Mouse (Mus musculus) kidney, adult 9 months (tissue): Measurements from ENCODE around the gene Cck.

Source experiments
- DNase-seq: peaks from one replicate; pipeline ENCODE4 v3.0.0; 2022

Cck gene

DNA sequence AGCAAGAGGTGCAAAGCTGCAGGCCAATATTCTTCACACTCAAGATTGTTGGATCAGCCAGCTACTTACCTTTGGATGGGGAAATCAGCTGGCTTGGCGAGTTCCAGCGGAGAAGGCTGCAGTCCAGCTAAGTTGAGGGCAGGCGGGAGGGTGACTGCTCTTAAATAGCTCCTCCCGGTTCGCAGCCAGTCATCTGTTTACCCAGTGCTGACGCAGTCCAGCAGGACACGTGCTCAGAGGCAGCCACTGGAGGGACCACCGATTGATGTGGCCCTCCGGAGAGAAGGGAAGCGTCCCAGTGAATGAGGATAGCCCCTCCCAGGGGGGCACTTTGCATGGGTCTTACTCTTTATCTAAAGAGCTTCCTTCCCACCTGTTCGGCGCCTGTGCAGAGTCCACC, at the start of gene Cck:
TSS of gene Cck (minus strand) at position 166 of the 400 bp plus-strand sequence.
- no peak for DNase-seq

DNA sequence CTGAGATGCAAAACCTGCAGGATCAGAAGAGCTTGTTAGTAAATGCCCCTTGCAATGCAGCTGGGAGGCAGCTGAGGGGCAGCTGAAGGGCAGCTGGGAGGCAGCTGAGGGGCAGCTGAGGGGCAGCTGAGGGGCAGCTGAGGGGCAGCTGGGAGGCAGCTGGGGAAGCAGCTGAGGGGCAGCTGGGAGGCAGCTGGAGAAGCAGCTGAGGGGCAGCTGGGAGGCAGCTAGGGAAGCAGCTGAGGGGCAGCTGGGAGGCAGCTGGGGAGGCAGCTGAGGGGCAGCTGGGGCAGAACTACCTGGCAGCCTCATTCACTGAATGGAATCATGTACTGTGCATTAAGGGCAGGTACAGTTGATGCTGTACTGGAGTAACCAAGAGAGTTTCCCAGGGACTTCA, 46.0 kb upstream of the Cck start:
- DNase-seq, result no peak

DNA sequence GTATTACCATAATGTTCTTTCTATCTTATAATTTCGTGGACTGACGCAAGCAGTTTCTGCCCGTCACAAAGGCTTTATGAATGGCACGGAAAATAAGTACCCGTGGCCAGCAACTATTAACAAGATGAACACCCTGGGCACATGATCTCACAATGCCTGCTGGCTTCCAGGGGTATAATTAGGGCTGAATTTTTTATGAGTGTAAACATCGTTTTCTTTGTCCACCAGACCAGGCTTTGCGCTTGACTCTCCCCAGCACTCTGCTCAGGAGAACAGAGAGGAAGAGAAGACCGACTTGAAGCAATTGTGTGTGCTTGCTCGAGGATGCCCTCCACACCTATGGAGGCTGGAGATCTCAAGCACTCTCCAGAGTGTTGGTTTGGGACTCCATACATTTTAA, 37.1 kb upstream of the Cck start:
- DNase-seq, result no peak

DNA sequence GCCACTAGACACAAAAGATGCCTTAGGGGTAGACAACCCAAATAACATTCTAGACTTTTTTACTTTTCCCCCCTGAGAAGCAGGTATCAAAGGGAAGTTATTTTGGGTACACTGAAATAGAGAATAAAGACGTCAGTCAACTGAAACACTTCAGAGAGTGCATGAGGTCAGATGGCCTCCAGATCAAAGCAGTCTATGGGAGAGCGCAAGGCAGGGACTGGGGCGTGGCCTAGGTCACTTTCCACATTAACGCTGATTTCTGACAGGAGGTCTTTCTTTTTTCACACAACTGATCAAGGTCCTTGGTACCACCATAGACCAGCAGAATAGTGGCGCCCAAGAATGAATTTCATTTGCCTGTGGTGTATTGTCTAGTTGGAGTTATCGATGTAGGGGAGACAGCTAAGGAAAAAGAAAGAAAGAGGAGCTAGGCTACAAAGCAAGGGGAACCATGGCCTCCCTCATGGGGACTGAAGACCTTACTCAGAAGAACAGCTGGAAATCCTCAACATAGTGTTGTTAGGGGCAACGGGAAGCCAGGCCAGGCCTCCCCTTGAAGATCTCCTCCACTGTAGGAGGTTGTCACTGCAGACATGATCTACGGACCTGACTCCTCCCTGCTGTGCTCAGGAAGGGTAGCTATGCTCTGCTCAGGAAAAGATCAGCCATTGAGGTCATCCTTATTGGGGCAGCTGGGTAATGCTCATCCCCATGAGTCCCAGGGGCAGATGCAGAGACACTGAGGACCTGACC, 33.3 kb upstream of the Cck start:
- DNase-seq, result no peak

DNA sequence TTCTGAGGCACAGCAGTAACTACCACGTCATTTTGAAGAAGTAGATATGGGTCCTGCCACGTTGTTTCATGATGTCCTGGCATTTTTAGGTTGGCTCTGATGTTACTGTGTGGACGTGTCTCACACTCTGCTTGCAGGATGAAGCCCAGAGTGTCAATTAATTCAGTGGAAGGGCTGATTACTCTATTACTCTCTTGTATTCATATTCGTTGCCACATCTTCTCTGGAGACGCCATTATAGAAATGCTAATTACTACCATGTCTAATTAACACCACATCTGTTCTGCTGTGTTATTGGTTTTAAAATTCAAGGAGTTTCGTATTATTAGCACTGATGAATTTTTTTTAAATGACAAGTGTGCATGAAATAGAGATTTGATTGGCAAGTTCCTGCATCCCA, 30.7 kb upstream of the Cck start:
- no peak for DNase-seq

DNA sequence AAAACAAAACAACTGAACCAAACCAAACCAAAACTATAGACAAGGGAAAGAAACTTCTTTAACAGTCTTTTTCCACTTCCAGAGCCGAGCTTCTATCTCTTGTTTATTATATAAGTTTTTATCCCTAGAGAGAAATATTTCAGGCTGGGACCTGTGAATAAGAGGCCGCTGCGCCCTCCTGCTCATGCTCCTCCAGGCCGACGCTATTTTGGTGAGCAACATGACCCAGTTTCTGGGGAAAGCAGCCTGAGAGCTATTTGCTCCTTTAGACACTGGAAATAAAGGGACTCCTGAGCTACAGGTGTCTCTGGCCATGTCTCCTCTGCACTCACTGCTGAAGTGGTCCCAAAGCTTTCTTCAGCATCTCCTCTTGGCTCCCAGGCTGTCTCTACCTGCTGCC, 24.6 kb upstream of the Cck start:
- DNase-seq, result no peak

DNA sequence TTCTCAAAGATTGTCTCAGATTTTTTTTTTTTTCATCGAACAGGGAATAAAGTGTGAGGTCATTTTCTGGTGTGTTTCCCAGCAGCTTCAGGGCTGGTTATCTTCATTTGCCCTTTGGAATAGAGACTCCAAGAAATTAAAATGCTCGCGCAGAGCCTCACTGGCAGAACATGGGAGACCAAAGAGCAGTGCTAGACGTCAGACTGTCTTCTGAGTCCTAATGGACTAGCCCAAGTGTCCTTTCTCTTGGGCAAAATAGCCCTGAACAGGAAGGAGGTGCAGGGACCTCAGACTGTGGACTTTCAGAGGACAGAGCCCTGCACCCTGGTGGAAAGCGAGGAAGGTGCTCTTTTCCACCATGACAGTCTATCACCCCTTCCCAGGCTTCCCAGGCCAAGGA, 19.0 kb upstream of the Cck start:
- no peak for DNase-seq

DNA sequence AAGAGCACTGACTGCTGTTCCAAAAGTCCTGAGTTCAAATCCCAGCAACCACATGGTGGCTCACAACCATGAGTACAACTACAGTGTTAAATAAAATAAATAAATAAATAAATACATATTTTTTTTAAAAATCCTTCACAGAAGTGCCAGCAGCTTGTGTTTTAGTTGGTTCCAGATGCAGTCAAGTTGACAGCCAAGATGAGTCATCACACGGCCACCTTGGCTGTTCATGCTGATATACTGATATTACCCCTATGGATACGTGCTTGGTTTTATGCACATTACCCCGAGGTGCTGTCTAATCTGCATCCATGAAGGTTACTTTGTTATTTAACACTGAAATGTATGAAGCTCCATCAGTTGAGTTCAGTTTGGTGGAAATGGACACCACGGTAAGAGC, 16.4 kb upstream of the Cck start:
- DNase-seq, result no peak

DNA sequence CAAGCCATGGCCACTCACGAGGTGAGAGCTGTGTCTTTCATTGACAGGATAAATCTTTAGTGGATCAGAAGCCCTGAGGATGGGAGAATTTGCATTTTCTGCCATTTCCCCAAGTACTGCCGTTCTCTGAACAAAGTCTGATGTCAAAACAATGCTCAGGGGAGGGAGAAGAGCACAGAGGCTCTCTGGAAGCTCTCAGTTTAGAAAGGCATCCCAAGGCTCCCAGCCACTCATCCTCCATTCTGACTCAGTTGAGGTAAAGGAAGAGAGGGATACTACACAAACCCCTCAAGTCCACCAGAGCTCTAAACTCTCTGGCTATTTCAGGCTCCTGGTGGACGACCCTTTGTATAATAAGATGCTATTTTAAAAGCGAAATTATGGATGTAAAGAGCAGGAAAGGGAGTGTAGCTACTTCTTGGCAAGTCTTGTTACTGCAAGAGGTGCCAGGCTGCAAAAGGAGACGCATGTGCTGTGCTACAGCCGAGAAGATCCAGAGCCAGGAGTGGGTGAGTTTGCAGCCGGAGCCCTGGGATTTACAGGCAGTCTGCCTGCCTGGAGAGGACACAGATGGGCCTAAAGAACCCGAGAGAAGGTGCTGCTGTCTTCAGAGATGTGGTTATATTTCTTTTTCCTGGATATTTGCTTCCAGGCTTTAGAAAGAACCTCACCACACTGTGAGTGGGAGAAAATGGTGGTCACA, 11.1 kb upstream of the Cck start:
- DNase-seq, result no peak

DNA sequence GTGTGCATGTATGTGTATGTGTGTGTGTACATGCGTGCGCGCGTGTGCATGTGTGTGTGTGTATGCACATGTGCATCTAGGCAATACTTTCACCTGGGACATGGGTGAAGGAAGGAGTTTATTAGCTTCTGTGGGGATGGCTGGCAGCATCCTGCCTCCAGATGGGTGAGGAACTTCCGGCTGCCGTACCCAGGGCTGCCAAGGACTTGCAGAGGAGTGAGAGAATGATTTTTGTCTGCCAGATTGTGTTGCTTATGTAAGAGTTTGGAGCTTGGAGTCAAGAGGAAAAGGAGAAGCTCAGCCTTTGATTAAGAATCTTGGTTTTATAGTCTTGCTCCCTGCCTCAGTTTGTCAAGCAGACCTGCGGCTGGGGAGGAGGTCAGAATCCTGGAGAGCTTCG, 9.9 kb upstream of the Cck start:
- no peak for DNase-seq

DNA sequence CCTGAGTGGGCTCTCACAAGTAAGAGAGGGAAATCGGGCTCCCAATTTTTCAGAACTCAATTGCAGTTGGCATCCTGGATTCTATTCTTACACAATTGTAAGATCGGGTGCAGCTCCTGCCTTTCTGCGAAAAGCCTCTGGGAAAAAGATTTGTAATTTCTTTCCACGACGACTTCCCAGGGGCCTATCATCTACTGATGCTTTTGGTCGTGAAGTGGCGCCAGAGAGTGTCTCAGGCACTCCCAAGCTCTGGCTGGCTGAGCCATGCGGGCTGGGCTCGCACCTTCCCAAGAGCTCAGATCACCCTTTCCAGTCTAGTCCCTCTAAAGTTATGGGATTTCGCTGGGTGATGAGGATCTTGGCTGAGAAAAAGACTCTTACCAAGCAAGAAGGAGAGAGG, 608 bp upstream of the Cck start:
- no peak for DNase-seq

DNA sequence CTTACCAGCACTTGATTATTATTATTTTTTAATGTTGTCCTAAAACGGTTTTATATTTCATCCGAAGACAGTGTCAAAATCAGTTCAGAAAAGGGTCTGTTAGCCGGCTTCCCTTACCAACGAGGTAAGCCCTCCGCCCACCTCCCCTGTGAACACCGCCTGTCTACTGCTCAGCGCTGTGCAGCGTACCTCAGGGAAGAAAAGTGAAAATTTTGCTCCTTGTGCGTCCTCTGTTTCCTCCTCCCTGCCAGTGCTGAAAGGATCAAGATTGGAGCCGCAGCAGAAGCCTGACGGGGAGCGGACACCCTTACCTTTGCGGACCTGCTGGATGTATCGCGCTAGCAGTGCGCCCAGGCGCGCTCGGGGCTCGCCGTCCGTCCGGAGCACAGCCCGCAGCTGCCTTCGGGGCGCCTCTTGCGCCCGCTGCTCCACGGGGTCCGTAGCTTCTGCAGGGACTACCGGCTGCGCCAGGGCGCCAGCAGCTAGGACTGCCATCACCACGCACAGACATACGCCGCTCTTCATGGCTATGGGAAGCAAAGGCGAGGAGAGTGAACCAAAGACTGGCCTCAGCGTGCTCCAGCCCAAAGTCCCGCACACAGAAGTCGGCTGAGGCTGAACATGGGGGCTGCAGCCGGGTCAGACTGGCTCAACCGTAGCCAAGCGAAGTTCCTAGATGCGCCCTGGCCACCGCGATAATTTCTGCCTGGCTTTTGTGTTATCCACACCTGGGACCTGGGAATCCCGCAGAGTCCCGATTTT, 1.3 kb downstream of the Cck start:
- no peak for DNase-seq

DNA sequence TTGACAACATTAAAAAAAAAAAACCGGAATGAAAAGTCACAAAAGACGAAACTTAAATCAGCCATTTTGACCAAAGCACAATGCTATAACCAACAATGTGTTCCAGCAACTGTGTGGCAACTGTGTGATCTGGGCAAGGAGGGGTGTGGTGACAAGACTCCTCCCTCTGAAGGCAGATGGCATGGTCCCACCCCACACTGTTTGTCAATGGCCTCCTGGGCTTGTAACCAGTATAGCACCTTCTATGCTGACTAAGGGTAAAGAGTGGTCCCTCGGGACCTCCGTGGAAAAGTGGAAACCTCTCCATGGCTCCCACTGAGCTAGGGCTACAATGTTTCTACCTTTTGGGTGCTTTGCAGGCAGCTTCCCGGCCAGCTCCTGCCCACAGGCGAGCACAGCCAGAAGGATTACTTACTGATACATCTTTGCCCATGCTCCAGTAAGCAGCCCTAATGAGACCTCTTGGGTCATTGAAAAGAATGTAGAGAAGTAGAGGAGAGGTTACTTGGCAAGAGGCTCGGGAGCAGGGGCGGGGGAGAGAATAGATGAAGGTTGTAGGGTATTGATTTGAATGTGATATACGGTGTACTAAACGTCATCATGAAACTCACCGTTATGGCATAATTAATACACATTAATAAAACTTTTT, 3.8 kb downstream of the Cck start:
- DNase-seq, result no peak

DNA sequence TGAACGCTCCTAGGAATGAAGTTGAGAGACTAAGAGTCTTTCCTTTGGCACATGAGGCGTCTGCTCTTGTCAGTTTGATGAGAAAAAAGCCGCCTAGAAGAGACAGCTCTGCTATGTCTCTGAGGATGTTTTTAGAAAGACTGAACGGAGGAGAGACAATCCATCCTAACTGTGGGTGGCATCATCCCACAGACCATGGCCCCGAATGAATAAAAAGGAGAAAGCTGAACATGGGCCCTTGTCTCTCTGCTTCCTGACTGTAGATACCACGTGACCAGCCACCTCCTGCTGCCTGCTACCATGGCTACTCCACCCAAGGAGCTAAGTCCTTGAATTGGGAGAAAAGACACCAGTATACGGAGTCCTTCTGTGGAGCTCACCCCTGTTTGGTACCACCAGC, 8.3 kb downstream of the Cck start:
- no peak for DNase-seq

DNA sequence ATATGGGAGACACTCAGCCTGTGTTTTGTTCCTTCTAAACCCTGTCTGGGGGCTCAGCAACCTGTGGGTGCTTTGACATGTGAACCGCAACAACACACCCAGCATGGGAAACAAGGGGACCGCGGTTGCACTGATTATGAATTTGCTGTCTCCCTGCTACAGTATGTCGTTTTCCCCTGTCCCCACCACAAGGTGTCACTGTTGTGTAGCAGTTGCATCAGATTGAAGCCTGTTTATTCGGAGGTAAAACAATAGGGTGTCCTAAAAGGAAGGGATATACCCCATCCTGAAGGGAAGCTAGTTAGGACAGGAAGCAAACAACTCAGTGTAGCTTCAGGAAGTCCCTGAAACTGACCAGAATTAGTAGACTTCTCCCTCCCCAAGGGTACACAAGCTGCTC, 16.0 kb downstream of the Cck start:
- peak; percentile 68 for DNase-seq

DNA sequence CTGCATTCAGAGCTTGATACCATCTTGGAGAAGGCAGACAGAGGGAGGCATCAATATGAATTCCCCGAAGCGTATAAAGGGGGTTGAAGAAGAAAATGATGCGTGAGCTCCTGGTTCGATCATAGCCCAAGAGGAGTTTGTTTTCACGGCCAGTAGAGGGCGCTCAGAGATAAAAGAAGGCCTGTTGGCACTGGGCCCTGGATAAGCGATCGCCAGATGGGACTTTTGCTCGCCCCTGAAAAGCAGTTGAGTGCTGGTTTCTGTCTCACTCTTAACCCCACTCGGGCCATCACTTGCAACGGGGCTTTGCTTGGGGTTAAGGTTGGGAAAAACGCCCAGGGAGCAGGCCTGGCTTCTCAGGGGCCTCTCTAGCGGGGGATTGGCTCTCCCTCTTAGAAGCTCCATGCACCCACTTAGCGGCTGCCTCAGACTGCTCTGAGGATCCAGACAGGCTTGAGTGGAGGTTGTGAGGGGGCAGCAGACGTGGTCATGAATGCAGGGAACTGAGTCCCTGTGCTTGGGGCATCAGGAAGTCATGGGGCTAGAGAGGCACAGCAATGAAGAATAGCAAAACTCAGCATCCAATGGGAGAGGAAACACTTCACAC, 18.1 kb downstream of the Cck start:
- peak; percentile 64 for DNase-seq

DNA sequence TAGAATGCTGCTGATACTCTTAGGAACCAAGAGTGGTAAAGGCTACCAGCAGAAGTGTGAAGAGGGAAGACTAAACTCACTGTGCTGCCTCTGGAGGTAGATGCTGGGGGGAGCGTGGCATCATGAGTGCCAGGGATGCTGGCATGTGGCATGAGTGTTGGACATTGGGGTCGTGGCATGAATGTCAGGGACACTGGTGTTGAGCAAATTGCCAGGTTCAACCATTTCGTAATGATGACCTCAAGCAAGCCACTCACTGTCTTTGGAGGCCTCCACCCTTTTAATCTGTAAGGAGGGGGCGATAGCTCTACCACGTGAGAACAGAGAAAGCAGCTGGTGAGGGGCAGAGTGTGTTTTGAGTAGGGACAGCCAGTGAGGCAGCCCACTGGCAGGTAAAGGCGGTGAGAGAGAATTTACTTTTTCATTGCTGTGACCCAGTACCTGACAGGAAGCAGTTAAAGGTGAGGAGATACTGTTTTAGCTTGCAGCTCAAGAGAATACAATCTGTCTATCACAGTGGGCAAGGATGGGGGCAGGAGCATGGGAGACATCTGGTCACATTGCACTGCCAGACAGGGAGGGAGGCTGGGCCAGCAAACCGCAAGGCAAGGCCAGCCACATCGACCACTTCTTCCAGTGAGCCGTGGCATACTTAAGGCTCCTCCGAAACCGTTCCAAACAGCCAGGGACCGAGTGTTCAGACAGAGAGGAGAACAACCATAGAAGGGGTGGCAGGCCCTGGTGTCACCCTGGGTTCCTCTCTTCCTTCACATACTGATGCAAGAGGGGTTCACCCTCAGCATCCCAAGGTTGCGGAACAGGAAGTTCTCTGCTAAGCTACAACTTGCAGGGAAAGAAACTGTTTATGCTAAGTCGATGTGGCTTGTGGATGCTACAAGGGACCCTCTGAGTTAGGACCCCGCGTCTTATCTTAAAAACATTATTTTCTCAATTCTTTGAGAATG, 19.7 kb downstream of the Cck start:
- DNase-seq, result no peak

DNA sequence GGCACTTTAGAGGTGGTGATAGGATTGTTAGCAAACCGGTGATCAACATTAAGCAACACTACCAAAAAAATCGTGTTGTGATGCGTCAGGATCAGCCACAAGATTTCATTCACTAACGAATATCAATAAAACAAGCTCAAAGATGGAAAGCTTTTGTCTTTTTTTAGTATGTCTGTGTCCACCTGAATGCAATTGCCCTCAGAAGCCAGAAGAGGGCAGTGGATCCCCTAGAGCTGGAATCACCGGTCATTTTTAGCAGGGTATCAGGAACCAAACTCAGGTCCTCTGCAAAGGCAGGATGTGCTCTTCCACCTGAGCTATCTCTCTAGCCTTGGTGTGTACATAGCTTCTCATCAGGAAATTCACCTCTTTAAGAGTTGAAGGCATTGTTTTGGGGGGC, 20.7 kb downstream of the Cck start:
- no peak for DNase-seq

DNA sequence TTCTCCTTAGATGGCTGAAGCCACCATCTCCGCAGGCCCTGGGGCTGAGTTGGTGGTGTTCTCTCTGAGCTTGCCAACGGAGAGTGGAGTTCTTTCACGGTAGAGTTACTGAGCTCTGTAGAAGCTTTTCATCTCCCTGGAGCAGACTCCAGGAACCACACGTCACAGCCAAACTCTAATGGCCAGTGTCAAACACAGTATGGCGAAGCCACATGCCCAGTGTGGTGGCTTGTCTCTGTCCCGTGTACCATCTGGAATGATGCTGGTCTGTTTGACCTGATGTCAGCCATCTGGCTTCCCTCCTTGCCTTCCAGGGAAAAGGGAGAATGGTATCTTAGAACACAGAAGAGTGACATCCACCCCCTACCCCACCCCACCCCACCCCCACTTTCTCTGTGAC, 25.8 kb downstream of the Cck start:
- no peak for DNase-seq

DNA sequence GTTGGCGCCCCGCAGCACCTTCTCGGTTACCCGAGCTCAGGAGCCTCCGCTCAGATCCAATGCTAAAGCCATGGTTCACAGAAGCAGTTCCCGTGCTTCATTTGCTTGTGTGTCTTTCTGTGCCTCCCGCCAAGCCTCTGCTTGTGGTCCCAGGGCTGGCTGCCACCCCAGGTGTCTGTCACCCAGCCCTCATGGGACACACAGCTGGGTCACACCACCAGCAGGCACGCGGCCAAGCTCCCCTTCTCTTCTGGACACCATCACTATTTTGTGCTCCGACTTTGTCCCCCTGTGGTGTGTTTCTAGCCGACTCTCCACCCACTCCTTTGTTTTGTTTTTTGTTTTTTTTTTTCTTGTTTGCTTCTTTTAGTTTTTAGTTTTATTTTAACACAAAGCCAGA, 28.0 kb downstream of the Cck start:
- DNase-seq, result no peak

DNA sequence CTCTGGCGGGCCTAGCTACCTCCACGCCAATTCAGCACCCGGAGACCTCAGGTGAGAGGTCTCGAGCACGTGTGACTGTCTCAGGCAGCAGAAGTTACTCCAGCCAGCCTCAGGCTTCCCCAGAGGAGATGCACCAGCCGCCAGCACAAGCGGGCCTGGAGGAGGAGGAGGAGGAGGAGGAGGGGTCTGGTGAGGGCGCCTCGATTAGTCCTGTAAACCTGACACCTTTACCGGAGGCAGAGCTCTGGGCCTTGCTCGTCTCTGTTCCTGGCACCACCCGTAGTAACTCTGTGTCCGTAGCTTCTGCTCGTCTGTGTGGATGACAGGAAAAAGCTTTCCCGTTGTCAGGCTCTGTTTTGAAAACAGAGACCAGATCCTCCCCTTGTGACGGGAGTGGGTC, 35.0 kb downstream of the Cck start:
- DNase-seq, result no peak

DNA sequence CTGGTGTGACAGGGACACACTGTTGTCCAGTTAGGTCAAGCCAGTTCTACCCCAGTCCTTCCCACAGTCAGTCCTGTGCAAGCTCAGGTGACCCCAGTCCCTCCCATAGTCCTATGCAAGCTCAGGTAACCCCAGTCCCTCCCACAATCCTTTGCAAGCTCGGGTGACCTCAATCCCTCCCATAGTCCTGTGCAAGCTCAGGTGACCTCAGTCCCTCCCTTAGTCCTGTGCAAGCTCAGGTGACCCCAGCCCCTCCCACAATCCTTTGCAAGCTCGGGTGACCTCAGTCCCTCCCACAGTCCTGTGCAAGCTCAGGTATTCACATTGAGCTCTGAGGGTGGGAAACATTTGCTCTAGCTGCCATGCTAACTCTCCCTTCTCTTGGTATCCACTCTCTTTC, 35.5 kb downstream of the Cck start:
- no peak for DNase-seq
